8 mouse cellular contexts compared by ENCODE assay signal in genomic region chr9:110879191-110879920, GRCm38 (mm10). TPM values are rescaled to one million over a fixed set of nuclear protein-coding genes. Genes with fewer than 3 reads are reported as not detected.
DNase-seq lines count a peak whose midpoint lies in the region; ATAC-seq and TF ChIP-seq lines count a peak whose summit lies in the region.

Gene Als2cl, plus strand, starts transcription at chr9:110879870.

- H3K36me3 ChIP-seq in CH12.LX (replicated peaks in 1 of 2; ENCODE audit: control insufficient read depth in 1 of 2, insufficient read depth in 1 of 2, low read length in 1 of 2): no peaks in the 10 kb centered on the region
- H3K36me3 ChIP-seq in midbrain, embryonic 12.5 days: no peaks in the 10 kb centered on the region

- H3K27me3 ChIP-seq in CH12.LX (replicated peaks): peaks cover 28% of the 10 kb centered on the region
- peaks cover 55% of the 10 kb centered on the region for H3K27me3 ChIP-seq in midbrain, embryonic 12.5 days

- no peak for ATAC-seq in midbrain, embryonic 12.5 days (ENCODE audit: low FRiP score, low read depth)

- no peak within 1 kb of the TSS for H3K9ac ChIP-seq in CH12.LX (ENCODE audit: insufficient read depth, low read depth)
- H3K9ac ChIP-seq in midbrain, embryonic 12.5 days (replicated peaks): peak within 1 kb of the TSS; percentile 11; the same call in 1 of the 2 replicates

- peak; percentile 26 for DNase-seq in cerebellum, adult 9-11 months
- no peak for DNase-seq in cerebellum, adult 11 months
- DNase-seq in CH12.LX (ENCODE audit: extremely low read depth): no peak
- DNase-seq in heart, postnatal 14 days: peak; percentile 32 to 46
- peak; percentile 79 to 84 for DNase-seq in kidney, postnatal 36 days
- DNase-seq in testis, postnatal 14 days (ENCODE audit: low spot score): peak; percentile 76

- peak within 1 kb of the TSS; percentile 38; the same call in 1 of the 2 replicates for H3K4me2 ChIP-seq in CH12.LX (ENCODE audit: insufficient read depth, low read depth, poor library complexity, severe bottlenecking)
- H3K4me2 ChIP-seq in midbrain, embryonic 12.5 days (replicated peaks): peak within 1 kb of the TSS; percentile 65

- in situ Hi-C loops in CH12.LX (cut with MboI; ENCODE audit: low pct_ligation_motif_present, low pct_unique_long_range_greater_than_20kb, low sequenced_read_pairs): loop anchor here (5.0 kb wide), 1 partner anchor 152 kb away; no protein-coding TSS in a partner anchor

- no peaks in the 10 kb centered on the region for H3K4me1 ChIP-seq in CH12.LX (ENCODE audit: control insufficient read depth in 1 of 2, insufficient read depth in 2 of 2)
- peaks cover 12% of the 10 kb centered on the region; the same call in 1 of the 2 replicates for H3K4me1 ChIP-seq in embryonic fibroblast, embryonic 13.5 days (ENCODE audit: control insufficient read depth, insufficient read depth, low read length)
- H3K4me1 ChIP-seq in midbrain, embryonic 12.5 days: peaks cover 24% of the 10 kb centered on the region

- TF ChIP-seq POLR2A in CH12.LX (IDR thresholded peaks at IDR 0.05; ENCODE audit: low read depth, low read length): no peak
- no peak for TF ChIP-seq POLR2A in embryonic fibroblast, embryonic 13.5 days (IDR thresholded peaks at IDR 0.05; ENCODE audit: low read depth, low read length)

- 13% methylated on average over 12 of the region's 12 CpGs for WGBS in midbrain, embryonic 12.5 days

- dilution Hi-C loops in CH12.LX (cut with MboI; ENCODE audit: extremely low pct_ligation_motif_present, extremely low pct_unique_long_range_greater_than_20kb, low sequenced_read_pairs): no loop called here

- no peaks in the 10 kb centered on the region for H3K79me2 ChIP-seq in CH12.LX (replicated peaks; ENCODE audit: control insufficient read depth, extremely low read depth, insufficient read depth, poor library complexity, severe bottlenecking)

- TF ChIP-seq RAD21 in CH12.LX (IDR thresholded peaks at IDR 0.05; ENCODE audit: low read depth, low read length): no peak

- TF ChIP-seq CTCF in CH12.LX (conservative IDR thresholded peaks at IDR 0.05 in 1 of 2, IDR thresholded peaks at IDR 0.05 in 1 of 2; ENCODE audit: low read depth in 2 of 2, low read length in 2 of 2): no peak
- no peak for TF ChIP-seq CTCF in embryonic fibroblast, embryonic 13.5 days (IDR thresholded peaks at IDR 0.05; ENCODE audit: borderline replicate concordance, insufficient read depth, low read length)

- no peaks in the 10 kb centered on the region for H3K9me3 ChIP-seq in CH12.LX (replicated peaks; ENCODE audit: low read length)
- no peaks in the 10 kb centered on the region for H3K9me3 ChIP-seq in midbrain, embryonic 12.5 days

- H3K27ac ChIP-seq in CH12.LX (ENCODE audit: insufficient read depth, low read depth): no peak within 1 kb of the TSS
- H3K27ac ChIP-seq in embryonic fibroblast, embryonic 13.5 days (ENCODE audit: insufficient read depth, low read length): no peak within 1 kb of the TSS
- no peak within 1 kb of the TSS for H3K27ac ChIP-seq in midbrain, embryonic 12.5 days (replicated peaks)

- peak within 1 kb of the TSS in 1 of 3 experiments; percentile 29 for H3K4me3 ChIP-seq in CH12.LX (replicated peaks in 1 of 3; ENCODE audit: low read depth in 2 of 3, low read length in 2 of 3, poor library complexity in 1 of 3)
- H3K4me3 ChIP-seq in embryonic fibroblast, embryonic 13.5 days (ENCODE audit: insufficient read depth, low read length): peak within 1 kb of the TSS; percentile 58
- H3K4me3 ChIP-seq in midbrain, embryonic 12.5 days: peak within 1 kb of the TSS; percentile 43

- intact Hi-C loops in heart, postnatal 14 days (cut with DNase I): loop anchor here (10.0 kb wide), 1 partner anchor 345 kb away; the partner anchor contains the start of gene Setd2

- TF ChIP-seq EP300 in CH12.LX (IDR thresholded peaks at IDR 0.05; ENCODE audit: low read length): no peak

TF ChIP-seq in CH12.LX, 34 proteins besides CTCF, POLR2A, EP300 and RAD21:
- TF ChIP-seq CHD1 (IDR thresholded peaks at IDR 0.05; ENCODE audit: low read depth, low read length) (no peak), MAZ (IDR thresholded peaks at IDR 0.05; ENCODE audit: low read depth, low read length) (no peak), NRF1 (IDR thresholded peaks at IDR 0.05; ENCODE audit: low read depth, low read length) (no peak), MYC (IDR thresholded peaks at IDR 0.05; ENCODE audit: low read depth, low read length) (no peak)

RNA-seq across cellular contexts. Expression of gene Als2cl, which starts in this region (rescaled TPM):
- total RNA-seq in CH12.LX (2012; rRNA removed) (1.2 and 2.5 TPM in 2 replicates), CH12.LX (2014; rRNA removed) (2.4 and 2.9 TPM in 2 replicates)
- 3.4 and 3.5 TPM in 2 replicates for polyA plus RNA-seq in CH12.LX (2012; ENCODE audit: insufficient read length, low read depth)
- 3.5 and 7.1 TPM in 2 replicates for polyA plus RNA-seq in embryonic fibroblast, embryonic 13.5 days (2011; ENCODE audit: insufficient read length, low read depth, missing spikeins)
- total RNA-seq in heart, postnatal 14 days (2021): 10 to 100 TPM; 20.1 to 22.9 TPM
- 0.88 and 1.3 TPM in 2 replicates for polyA plus RNA-seq in midbrain, embryonic 12.5 days (2016; fragmentation: Nextera tagmentation; extraction: Ambion mirVana)

Comparison
In these comparisons a context has a peak if more than half of its experiments do, and no peak if none do; other contexts are left out.
1. RNA of gene Als2cl (total RNA-seq): 20.1 to 22.9 TPM in heart, postnatal 14 days; 1.2 to 2.9 TPM in CH12.LX; every median in the first group is over 4 times any median in the second.
2. DNase-seq: peak in cerebellum, adult 9-11 months (single experiment), heart, postnatal 14 days (2 of 2), kidney, postnatal 36 days (2 of 2) and testis, postnatal 14 days (single experiment); none in cerebellum, adult 11 months (single experiment) and CH12.LX (single experiment).